Mouse (Mus musculus): ENCODE results near the gene Eif2b1.
"Not testable (repeated sequence)": the region's sequence is repeated elsewhere in the genome, so short reads cannot be mapped to it uniquely, and the experiment has no call there.

GRCm38 (mm10) chr5:124550737-124551136 lies 28.2 kb downstream of the Eif2b1 start:
- not testable (repeated sequence) for TF ChIP-seq CTCF (IDR thresholded peaks at IDR 0.05; ENCODE audit: low read depth); EP300 (optimal IDR thresholded peaks at IDR 0.05)

Measured in stomach, postnatal 0 days (tissue).